Mouse (Mus musculus) embryonic facial prominence, embryonic 15.5 days (tissue): Measurements from ENCODE around the gene Slc43a2. TPM values are rescaled to one million over a fixed set of nuclear protein-coding genes. Genes with fewer than 3 reads are reported as not detected.

Source experiments
- ATAC-seq: fragments of 200-750 bp; cut with Nextera tagmentation; 2 replicates; pipeline ENCODE4 v1.8.0; 2017; ENCODE audit warnings: low read depth, moderate TSS enrichment; ENCODE audit not compliant: insufficient number of reproducible peaks, low FRiP score, low TSS enrichment
- H3K27ac ChIP-seq: fragments of 300-500 bp; sonication (generic); replicated peaks from 2 replicates; pipeline ENCODE4 v1.5.1; 2015; ENCODE audit warnings: mild to moderate bottlenecking, inconsistent platforms
- H3K27me3 ChIP-seq: fragments of 300-500 bp; sonication (generic); 2 replicates; pipeline ENCODE4 v1.6.1; 2015; ENCODE audit warnings: inconsistent platforms
- H3K36me3 ChIP-seq: fragments of 300-500 bp; sonication (generic); 2 replicates; pipeline ENCODE4 v1.6.1; 2015; ENCODE audit warnings: mild to moderate bottlenecking, inconsistent platforms
- H3K4me1 ChIP-seq: fragments of 300-500 bp; sonication (generic); 2 replicates; pipeline ENCODE4 v1.6.1; 2015; ENCODE audit warnings: inconsistent platforms
- H3K4me2 ChIP-seq: fragments of 300-500 bp; sonication (generic); replicated peaks from 2 replicates; pipeline ENCODE4 v1.6.1; 2015; ENCODE audit warnings: mild to moderate bottlenecking, inconsistent platforms
- H3K4me3 ChIP-seq: fragments of 300-500 bp; sonication (generic); replicated peaks from 2 replicates; pipeline ENCODE4 v1.5.1; 2015; ENCODE audit warnings: mild to moderate bottlenecking, inconsistent platforms
- H3K9ac ChIP-seq: fragments of 300-500 bp; sonication (generic); 2 replicates; pipeline ENCODE4 v1.6.1; 2015; ENCODE audit warnings: inconsistent platforms
- H3K9me3 ChIP-seq: fragments of 300-500 bp; sonication (generic); replicated peaks from 2 replicates; pipeline ENCODE4 v1.6.1; 2016; ENCODE audit warnings: inconsistent platforms
- whole genome bisulfite sequencing: fragments of 180-500 bp; shearing (Covaris S2); methylation state at CpG from one replicate; pipeline ENCODE4 v1.1.7; 2015; 5-methylcytosine and 5-hydroxymethylcytosine counted together
- polyA plus RNA-seq: library from polyadenylated mRNA; unstranded; fragments of >200 nt; fragmentation: Nextera tagmentation; extraction: Ambion mirVana; gene quantifications from 2 replicates; pipeline ENCODE4 v1.2.1, GENCODE M21; 2015

Gene Slc43a2
- polyA plus RNA-seq, 1 experiment from 2014 or later, result 5.7 TPM

DNA sequence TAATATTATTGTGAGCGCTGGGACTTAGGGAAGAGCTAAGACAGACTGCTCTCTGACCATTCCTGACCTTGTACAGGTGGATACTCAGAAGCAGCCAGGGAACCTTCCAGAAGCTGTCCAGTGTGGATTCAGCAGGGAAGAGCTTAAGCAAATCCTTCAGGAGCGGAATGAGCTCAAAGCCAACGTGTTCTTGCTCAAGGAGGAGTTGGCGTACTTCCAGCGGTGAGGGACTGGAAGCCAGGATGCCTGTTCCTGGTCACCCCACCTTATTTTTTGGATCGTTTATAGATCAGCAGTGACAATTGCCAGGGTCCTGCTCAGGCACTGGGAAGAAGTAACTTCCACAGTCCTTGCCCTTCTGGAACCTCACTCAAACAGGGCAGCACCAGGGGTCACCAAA is 20.3 kb upstream of the Slc43a2 start:
- no peak overlapping the region for H3K4me2 ChIP-seq
- 76% methylated on average over 6 of the region's 6 CpGs for WGBS
- ATAC-seq, result no peak
- H3K9ac ChIP-seq, result no peak overlapping the region
- H3K4me1 ChIP-seq, result peaks cover 18% of the 10 kb centered on the region
- no peaks in the 10 kb centered on the region for H3K9me3 ChIP-seq
- no peaks in the 10 kb centered on the region for H3K27me3 ChIP-seq
- no peak overlapping the region for H3K27ac ChIP-seq
- no peak overlapping the region for H3K4me3 ChIP-seq
- peaks cover 30% of the 10 kb centered on the region for H3K36me3 ChIP-seq

DNA sequence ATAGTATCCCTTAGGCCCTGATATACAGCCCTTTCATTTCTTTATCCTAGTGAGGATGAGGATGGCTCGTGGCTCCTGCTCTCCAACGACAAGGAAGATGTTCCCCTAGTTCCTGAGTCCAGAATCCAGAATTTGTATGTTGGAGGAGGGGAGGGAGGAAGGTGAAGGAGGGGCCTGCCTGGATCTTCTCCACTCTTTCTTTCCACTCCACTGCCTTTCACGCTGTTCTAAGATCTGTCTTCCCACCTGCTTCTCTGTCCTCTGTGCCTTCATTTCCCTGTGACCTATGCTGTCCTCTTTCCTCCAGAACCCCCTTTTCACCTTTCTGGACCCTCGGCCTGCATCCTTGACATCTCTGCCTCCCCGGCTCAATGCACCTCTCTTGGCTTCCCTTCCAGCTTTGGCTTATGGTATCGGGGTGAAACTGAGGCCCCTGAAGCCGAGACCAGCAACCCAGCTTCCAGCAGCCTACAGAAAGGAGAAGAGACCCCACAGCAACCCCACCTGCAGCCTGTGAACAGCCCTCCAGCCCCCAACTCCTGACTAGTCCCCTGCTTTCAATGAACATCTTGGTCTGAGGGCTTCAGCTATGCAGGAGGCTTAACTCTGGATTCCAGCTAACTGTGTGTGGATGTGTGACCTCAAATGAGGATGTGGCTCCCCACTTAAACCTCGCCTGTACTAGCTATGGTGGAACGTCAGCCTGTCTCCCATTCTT is 19.0 kb upstream of the Slc43a2 start:
- no peaks in the 10 kb centered on the region for H3K9me3 ChIP-seq
- no peak overlapping the region for H3K27ac ChIP-seq
- H3K27me3 ChIP-seq, result no peaks in the 10 kb centered on the region
- no peak overlapping the region for H3K9ac ChIP-seq
- no peak overlapping the region for H3K4me2 ChIP-seq
- WGBS, result 75% methylated on average over 9 of the region's 9 CpGs
- no peak overlapping the region for H3K4me3 ChIP-seq
- H3K4me1 ChIP-seq, result peaks cover 18% of the 10 kb centered on the region
- no peak for ATAC-seq
- peaks cover 19% of the 10 kb centered on the region for H3K36me3 ChIP-seq

DNA sequence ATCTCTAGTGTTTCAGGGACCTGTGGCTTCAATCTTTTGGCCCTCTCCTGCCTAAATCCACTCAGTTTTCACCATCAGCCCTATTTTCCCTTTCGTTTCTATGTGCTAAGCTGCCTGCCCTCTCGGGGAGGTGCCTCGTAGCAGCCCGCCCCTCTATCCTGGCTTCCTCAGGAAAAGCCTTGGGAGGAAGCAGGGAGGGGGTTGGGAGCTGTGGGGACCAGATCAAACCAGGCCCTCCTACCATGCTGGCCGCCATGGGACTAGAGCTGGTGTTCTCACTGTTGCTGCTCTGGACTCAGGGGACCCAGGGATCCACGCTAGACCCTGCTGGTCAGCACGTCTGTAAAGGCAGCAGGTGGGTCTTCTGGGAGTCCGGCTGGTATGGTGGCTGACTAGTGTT is 18.2 kb upstream of the Slc43a2 start, which contains the start of gene Scarf1:
TSS of gene Scarf1 (plus strand) at position 205 of the 400 bp plus-strand sequence.
- peak within 1 kb of the TSS; percentile 15 for H3K4me3 ChIP-seq
- ATAC-seq, result no peak
- H3K27me3 ChIP-seq, result no peaks in the 10 kb centered on the region
- H3K27ac ChIP-seq, result no peak within 1 kb of the TSS
- no peak within 1 kb of the TSS for H3K4me2 ChIP-seq
- peaks cover 10% of the 10 kb centered on the region for H3K36me3 ChIP-seq
- no peak within 1 kb of the TSS for H3K9ac ChIP-seq
- WGBS, result 58% methylated on average over 8 of the region's 8 CpGs
- peaks cover 18% of the 10 kb centered on the region for H3K4me1 ChIP-seq
- H3K9me3 ChIP-seq, result no peaks in the 10 kb centered on the region

DNA sequence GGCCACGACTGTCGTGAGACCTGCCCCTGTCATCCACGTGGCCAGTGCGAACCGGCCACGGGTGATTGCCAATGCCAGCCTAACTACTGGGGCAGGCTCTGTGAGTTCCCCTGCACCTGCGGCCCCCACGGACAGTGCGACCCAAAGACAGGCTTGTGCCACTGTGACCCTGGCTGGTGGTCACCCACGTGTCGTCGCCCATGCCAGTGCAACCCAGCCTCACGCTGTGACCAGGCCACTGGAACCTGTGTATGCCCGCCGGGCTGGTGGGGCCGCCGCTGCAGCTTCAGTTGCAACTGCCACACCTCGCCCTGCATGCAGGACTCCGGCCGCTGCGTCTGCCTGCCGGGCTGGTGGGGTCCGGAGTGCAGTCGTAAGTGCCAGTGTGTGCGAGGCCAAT is 16.3 kb upstream of the Slc43a2 start:
- H3K27ac ChIP-seq, result no peak overlapping the region
- no peaks in the 10 kb centered on the region for H3K36me3 ChIP-seq
- peaks cover 3% of the 10 kb centered on the region for H3K4me1 ChIP-seq
- H3K4me3 ChIP-seq, result no peak overlapping the region
- no peaks in the 10 kb centered on the region for H3K27me3 ChIP-seq
- no peak for ATAC-seq
- no peak overlapping the region; the same call in 1 of the 2 replicates for H3K9ac ChIP-seq
- 90% methylated on average over 25 of the region's 25 CpGs for WGBS
- no peak overlapping the region for H3K4me2 ChIP-seq
- H3K9me3 ChIP-seq, result no peaks in the 10 kb centered on the region

DNA sequence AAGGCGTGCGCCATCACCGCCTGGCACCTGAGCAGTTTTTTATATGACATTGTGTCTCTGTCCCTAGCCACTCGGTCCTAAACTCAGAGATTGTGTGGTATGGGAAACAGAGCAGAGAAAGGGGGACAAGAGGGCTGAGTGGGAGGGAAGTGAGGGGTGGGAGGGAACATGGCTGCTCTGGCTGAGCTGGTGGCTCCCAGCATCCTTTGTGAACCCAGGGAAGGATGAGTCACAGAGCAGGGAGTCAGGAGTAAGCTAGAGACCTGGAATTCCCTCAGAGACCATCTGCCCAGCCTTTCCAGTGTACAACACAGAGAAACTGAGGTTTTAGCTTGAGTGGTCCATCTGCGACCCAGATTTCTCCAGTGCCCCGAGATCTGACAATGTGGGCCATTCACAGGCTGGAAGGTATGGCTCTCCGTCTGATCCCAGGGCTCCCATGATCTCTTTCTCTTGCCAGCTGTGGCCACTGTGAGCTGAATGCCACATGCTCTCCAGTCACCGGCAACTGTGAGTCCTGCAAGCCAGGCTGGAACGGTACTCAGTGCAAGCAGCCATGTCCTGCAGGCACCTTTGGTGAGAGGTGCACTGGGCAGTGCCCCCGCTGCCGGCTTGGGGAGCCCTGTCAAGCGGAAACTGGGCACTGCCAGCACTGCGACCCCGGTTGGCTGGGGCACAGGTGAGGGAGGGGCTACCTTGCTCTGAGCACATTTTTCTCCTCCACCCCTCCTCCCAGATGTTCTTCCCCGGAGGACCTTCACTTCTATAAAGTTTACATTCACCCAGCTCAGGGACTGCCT is 11.5 kb upstream of the Slc43a2 start:
- WGBS, result 74% methylated on average over 15 of the region's 15 CpGs

DNA sequence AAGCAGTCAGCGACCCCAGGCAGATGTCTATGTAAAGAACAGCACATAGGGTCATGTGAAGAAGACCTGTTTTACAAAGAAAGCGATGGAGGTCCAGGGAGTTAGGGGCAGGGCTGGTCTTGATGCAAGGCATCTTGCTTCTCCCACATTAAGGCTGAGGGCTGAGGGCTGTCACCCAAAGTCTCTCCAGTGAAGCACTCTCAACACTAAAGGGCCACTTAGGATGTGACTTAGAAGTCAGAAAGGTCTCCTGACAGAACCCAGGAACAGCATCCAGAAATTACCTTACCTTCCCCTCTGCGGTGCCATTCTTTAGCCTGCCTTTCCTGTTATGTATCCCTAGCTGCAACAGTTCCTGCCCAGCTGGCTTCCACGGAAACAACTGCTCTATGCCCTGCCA is 9.9 kb upstream of the Slc43a2 start:
- H3K36me3 ChIP-seq, result no peaks in the 10 kb centered on the region
- 80% methylated on average over 4 of the region's 4 CpGs for WGBS
- no peak overlapping the region for H3K9ac ChIP-seq
- H3K4me1 ChIP-seq, result no peaks in the 10 kb centered on the region
- no peaks in the 10 kb centered on the region for H3K27me3 ChIP-seq
- H3K4me3 ChIP-seq, result no peak overlapping the region
- ATAC-seq, result no peak
- H3K4me2 ChIP-seq, result no peak overlapping the region
- no peak overlapping the region for H3K27ac ChIP-seq
- H3K9me3 ChIP-seq, result no peaks in the 10 kb centered on the region

More for the DNA sequence above, 11.5 kb upstream of the Slc43a2 start:
- no peaks in the 10 kb centered on the region for H3K27me3 ChIP-seq
- no peak overlapping the region for H3K9ac ChIP-seq
- H3K4me3 ChIP-seq, result no peak overlapping the region
- no peaks in the 10 kb centered on the region for H3K9me3 ChIP-seq
- H3K27ac ChIP-seq, result no peak overlapping the region
- no peaks in the 10 kb centered on the region for H3K36me3 ChIP-seq
- no peak overlapping the region for H3K4me2 ChIP-seq
- no peaks in the 10 kb centered on the region for H3K4me1 ChIP-seq
- ATAC-seq, result no peak

DNA sequence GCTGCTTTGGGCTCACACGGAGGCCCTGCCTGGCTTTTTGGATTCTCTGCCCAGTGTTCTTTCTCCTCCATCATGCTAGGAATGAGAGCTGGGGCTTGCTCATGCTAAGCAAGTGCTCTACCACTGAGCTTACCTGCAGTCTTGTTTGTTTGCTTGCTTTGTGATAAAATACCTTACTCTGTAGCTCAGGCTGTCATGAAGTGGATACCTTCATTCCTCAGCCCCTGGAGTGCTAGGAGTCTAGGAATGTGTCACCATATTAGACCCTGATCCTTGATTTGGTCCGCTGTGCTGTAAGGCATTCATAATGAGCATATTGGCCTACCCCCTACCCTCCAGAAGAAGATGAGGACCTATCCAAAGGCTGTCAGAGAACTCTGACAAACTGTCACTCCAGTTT is 8.7 kb upstream of the Slc43a2 start:
- no peak overlapping the region for H3K4me2 ChIP-seq
- H3K27ac ChIP-seq, result no peak overlapping the region
- H3K36me3 ChIP-seq, result no peaks in the 10 kb centered on the region
- H3K4me3 ChIP-seq, result no peak overlapping the region
- no peaks in the 10 kb centered on the region for H3K27me3 ChIP-seq
- H3K9ac ChIP-seq, result no peak overlapping the region
- ATAC-seq, result no peak
- no peaks in the 10 kb centered on the region for H3K4me1 ChIP-seq
- 77% methylated on average over 2 of the region's 2 CpGs for WGBS
- no peaks in the 10 kb centered on the region for H3K9me3 ChIP-seq

DNA sequence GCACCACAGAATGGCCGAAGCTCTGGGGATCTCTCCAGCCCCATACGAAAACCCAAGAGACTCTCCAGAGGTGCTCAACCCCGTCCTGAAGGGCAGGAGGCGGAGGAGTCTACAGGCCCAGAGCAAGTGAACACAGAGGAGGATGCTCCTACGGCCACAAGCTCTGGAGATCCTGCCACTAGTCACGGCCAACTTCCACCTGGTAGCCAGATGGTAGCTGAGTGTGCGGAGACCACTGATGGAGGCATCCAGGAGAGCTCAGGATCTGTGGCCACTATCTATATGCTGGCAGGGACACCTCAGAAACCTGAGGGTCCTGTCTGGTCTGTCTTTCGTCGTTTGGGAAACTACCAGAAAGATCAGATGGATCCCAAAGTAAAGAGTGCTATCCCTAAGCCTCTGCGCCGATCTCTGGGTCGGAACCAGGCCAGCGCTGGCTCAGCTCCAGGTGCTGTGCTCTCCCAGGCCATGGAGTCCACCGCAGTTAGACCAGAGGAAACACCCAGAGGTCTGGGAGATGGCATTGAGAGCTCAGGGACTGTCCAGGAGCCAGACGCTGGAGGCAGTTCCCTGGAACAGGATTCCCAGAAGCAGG is 5.9 kb upstream of the Slc43a2 start:
- ATAC-seq, result no peak
- no peak overlapping the region for H3K27ac ChIP-seq
- no peaks in the 10 kb centered on the region for H3K27me3 ChIP-seq
- no peaks in the 10 kb centered on the region for H3K9me3 ChIP-seq
- H3K9ac ChIP-seq, result no peak overlapping the region
- peaks cover 2% of the 10 kb centered on the region for H3K4me1 ChIP-seq
- 84% methylated on average over 15 of the region's 15 CpGs for WGBS
- no peaks in the 10 kb centered on the region for H3K36me3 ChIP-seq
- no peak overlapping the region for H3K4me2 ChIP-seq
- H3K4me3 ChIP-seq, result no peak overlapping the region

DNA sequence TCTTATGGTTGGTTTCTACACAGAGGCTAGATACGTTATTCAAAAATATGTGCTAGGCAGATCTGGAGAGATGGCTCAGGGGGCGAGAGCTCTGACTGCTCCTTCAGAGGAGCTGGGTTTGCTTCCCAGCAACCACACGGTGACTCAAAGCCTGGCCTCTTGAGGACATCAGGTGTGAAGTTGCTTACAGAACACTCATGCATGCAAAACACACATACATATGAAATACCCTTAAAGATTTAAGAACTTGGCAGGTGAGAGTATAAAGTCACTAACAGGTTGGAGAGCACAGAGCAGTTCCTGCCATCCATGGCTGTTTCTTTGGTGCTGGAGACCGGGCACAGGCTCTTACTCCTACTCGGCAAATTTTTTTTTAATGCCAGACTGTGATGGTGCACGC is 4.6 kb upstream of the Slc43a2 start:
- H3K9me3 ChIP-seq, result no peaks in the 10 kb centered on the region
- 81% methylated on average over 6 of the region's 6 CpGs for WGBS
- no peak overlapping the region for H3K27ac ChIP-seq
- no peak overlapping the region for H3K9ac ChIP-seq
- ATAC-seq, result no peak
- no peaks in the 10 kb centered on the region for H3K27me3 ChIP-seq
- no peak overlapping the region for H3K4me2 ChIP-seq
- peaks cover 9% of the 10 kb centered on the region for H3K4me1 ChIP-seq
- H3K4me3 ChIP-seq, result no peak overlapping the region
- H3K36me3 ChIP-seq, result no peaks in the 10 kb centered on the region

DNA sequence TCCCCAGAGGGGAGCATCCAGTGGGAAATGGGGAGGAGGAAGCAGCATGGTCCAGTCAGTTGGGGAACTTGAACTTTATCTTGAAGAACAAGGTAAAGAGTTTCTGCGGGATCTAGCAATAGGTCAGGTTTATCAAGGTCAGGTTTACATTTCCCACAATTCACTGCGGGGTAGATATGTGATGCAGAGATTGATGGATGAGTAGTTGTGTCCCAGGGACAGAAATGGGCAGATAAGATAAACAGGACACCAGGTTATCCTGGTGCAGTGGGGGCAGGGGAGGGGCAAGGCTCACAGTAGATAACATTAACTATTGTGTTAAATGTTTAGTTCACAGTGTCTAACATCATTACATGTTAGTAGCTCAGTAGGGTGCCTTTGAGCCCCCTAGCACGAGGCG is 1.7 kb upstream of the Slc43a2 start:
- H3K9ac ChIP-seq, result no peak overlapping the region
- no peaks in the 10 kb centered on the region for H3K9me3 ChIP-seq
- no peaks in the 10 kb centered on the region for H3K27me3 ChIP-seq
- no peak for ATAC-seq
- H3K4me1 ChIP-seq, result peaks cover 18% of the 10 kb centered on the region
- H3K4me3 ChIP-seq, result no peak overlapping the region
- H3K36me3 ChIP-seq, result no peaks in the 10 kb centered on the region
- H3K4me2 ChIP-seq, result no peak overlapping the region
- H3K27ac ChIP-seq, result no peak overlapping the region
- 50% methylated on average over 4 of the region's 4 CpGs for WGBS

DNA sequence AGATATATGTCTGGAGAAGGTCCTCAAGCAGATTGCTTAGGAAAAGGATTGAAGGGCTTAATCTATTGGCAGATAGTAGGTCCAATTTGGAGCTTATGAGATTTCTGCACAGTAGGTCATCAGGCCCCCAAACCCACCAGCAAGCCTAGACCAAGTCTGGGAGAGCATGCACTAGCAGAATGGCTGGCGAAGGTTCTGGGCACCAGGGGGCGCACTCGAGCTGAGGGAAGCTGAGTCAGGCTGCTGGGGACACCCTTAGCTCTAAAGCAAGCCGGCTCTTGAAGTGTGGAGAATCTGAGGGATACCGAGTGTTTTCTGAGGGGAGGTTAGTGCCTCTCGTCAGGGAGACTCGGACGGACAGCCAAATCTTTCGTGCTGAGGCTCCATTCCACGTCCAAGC is 1.2 kb upstream of the Slc43a2 start:
- Histone ChIP-seq H3K9ac (peak overlapping the region; percentile 63), H3K9me3 (no peaks in the 10 kb centered on the region), H3K27ac (peak overlapping the region; percentile 86; the same call in 1 of the 2 replicates), H3K4me1 (peaks cover 18% of the 10 kb centered on the region), H3K4me2 (peak overlapping the region; percentile 99), H3K36me3 (no peaks in the 10 kb centered on the region), H3K27me3 (no peaks in the 10 kb centered on the region), H3K4me3 (peak overlapping the region; percentile 64)
- WGBS, result 0% methylated on average over 10 of the region's 10 CpGs
- ATAC-seq, result no peak
